Mouse (Mus musculus) embryo, embryonic 10.5 days (tissue): ENCODE data around the gene Fbxo27.
A peak's percentile ranks its signal among the peaks of the same experiment; 100 is the strongest.
"Not testable (repeated sequence)": the region's sequence is repeated elsewhere in the genome, so short reads cannot be mapped to it uniquely, and the experiment has no call there.

Source experiments
- DNase-seq: peaks from one replicate; pipeline ENCODE4 v3.0.0-alpha.2; 2015; ENCODE audit warnings: low spot score

Gene Fbxo27

DNA sequence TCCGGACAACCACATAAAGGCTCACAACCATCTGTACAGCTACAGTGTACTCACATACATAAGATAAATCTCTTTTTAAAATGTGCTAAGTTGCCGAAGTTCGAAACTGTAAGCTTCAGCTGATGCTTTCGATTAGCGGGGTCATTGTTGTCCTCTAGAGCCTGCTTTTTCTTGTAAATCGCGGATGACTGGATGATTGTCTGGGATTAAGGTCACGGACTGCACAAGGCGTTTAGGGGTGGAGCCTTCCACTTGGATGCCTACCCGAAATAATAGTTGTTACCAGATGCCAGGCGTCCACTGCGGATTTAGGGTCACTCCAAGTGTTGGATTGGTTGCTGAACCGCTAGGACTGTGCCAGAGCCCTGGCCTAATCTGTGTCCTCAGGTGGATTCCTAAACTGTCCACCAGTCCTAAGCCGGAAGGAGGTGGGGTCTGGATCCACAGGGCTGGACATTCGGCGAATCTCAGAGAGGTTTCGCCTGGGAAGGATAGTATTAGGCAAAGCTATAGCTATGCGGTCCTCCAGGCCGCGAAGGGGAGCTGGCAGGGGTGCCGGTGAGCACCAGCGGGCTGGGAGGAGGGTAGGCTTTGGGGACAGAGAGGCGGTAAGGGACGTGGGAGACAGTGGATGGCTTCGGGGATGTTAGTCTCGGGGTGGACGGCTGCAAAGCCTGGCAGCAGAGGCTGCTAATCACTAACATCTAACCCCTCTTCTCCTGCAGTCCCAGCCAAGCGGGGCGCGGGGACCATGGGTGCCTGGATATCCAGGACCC lies at the start of gene Fbxo27:
TSS of gene Fbxo27 (plus strand) at position 305 of the 776 bp plus-strand sequence.
- DNase-seq = peak; percentile 52

DNA sequence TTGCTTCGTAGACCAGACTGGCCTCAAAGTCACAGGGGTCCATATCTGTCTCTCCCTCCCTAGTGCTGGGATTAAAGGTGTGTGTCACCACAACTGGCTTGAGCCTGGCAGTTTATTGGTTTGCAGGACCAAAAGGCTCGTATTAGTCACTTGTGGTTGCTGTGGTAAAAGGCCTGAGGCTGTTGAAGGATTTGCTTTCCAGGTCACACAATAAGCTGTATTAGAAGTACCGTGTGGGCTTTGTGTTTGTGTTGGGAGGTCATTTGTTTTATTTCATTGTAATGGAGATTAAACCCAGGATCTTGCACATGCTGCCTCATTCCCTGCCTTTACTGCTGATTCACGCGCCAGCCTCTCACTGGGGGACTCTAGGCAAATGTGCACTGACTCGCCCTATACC lies 47.3 kb upstream of the Fbxo27 start:
- no peak for DNase-seq

- DNase-seq = no peak
Measured at GRCm38 (mm10) chr7:28645947-28646475, 46.6 kb upstream of the Fbxo27 start.

- peak; percentile 42 for DNase-seq
Measured at GRCm38 (mm10) chr7:28647016-28647415, 45.6 kb upstream of the Fbxo27 start.

GRCm38 (mm10) chr7:28651157-28651556 lies 41.5 kb upstream of the Fbxo27 start:
- no peak for DNase-seq

GRCm38 (mm10) chr7:28656430-28656829 lies 36.2 kb upstream of the Fbxo27 start:
- DNase-seq = no peak

- peak; percentile 48 for DNase-seq
Measured at GRCm38 (mm10) chr7:28665620-28666579, 26.7 kb upstream of the Fbxo27 start.

- DNase-seq = no peak
Measured at GRCm38 (mm10) chr7:28671172-28671571, 21.5 kb upstream of the Fbxo27 start.

DNA sequence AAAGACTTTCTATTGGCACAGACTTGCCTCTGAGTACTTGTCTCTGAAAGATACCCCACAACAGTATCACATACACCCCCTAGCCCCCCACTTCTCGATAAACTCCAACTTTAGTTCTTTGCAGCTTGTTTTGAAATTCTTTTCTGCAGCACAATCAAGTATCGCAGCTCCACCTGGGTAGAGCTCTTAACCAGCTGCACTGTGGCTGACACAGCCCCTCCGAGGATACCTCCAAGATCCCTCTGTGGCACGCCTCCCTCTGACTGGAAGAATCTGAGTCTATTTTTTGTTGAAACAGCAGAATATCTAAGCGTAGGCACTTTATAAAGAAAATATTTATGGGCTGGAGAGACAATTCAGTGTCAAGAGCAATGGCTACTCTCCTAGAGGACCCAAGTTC lies 20.4 kb upstream of the Fbxo27 start:
- no peak for DNase-seq

DNA sequence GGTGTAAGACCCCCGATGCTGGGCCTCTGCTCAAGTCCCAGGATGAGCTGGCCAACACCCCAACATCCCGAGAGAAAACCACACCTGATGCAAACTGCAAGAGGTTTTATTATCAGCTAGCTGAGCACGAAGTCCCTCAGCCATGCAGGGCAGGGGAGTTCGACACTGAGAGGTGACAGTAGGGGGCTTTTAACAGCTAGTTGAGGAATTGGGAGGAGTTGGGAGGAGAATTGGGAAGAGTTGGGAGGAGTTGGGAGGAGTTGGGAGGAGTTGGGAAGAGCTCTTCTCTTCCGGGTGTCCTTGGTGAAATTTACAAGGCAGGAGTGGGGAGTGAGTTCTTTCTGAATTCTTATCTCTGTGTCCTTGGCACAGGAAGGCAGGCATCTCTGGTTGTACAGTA lies 19.9 kb upstream of the Fbxo27 start:
- not testable (repeated sequence) for DNase-seq

DNA sequence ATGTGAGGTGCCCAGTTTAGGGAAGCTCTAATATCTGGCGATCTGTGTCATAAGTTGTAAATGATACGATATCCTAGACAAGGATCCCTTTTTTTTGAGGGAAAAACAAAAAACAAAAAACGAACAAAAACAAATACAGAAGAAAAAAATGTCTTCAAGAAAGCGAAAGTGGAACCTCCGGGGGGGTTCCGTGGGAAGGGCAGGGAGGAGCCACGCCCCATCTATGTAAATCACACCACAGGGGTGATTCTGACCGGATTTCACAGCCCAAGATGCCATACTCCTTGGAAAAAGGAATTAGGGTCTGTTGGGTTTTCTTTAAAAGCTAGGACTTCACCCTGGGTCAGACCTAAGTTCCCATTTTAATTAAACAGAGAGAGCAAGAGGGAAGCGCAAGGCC lies 17.7 kb upstream of the Fbxo27 start:
- DNase-seq = no peak

- peak; percentile 44 for DNase-seq
Measured at GRCm38 (mm10) chr7:28675746-28676145, 16.9 kb upstream of the Fbxo27 start.

DNA sequence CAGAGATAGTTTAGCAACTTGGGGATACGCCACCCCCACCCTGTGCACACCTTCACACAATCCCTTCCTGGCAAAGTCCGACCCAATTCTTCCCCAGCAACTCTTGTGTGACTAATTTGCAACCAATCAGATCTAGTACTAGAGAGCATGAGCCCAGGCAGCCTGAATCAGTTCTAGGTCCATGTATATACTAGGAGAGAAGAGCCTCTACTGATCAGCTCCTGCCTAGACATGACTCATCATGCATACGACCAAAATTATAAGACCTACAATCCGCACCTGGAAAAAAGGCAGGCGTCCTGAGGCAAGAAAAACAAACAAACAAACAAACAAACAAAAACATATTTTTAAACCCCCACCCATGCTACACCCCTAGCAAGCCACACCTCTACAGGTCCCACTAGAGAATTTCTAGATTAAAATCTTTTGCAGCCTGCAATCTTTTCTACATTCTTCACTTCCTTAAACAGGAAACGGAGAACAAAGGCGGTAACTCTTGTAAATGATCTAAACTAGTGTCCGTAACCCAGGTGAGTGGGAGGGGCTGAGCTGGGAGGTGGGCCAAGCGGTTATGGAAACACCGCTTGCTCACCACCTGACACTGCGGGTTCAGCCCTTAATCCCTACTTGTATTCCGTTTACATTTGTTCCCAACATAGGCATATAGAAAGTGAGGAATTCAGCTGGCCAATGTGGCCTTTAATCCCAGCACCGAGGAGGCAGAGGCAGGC lies 15.7 kb upstream of the Fbxo27 start:
- DNase-seq = no peak

DNA sequence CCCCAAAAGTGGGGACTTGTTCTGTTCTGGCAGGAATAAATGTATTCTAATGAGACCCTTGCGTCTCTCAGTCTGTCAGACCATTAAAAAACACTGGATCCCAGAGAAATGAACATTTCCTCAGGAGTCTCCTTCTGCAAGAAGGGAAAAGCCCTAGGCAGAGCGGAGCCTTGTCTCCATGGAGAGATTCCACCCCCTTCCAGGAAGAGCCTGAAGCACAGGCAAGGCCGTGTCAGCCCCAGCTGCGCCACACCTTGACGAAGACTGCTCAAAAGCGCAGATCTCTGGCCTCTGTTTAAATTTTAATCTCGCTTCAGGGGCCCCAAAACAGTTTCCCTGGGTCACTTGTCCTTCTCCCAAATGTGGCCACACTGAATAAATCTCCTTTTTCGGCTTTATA lies 15.0 kb upstream of the Fbxo27 start:
- no peak for DNase-seq

DNA sequence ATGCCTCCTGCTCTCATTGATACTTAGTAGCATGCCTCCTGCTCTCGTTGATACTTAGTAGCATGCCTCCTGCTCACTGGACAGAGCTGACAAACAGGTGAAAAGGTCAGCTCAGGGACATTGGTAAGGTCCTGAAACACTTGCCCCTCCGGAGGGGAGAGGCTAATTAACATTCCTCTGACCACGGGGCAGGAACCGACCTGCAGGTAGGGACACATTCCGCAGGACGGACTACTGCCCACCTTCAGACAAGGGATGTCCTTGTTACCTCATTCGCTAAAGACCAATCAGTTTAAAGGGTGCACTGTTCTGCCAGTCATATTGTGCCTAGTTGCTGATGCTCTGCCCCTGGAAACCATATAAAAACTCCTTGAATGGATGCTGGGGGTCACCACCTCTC lies 1.6 kb upstream of the Fbxo27 start:
- DNase-seq = no peak

DNA sequence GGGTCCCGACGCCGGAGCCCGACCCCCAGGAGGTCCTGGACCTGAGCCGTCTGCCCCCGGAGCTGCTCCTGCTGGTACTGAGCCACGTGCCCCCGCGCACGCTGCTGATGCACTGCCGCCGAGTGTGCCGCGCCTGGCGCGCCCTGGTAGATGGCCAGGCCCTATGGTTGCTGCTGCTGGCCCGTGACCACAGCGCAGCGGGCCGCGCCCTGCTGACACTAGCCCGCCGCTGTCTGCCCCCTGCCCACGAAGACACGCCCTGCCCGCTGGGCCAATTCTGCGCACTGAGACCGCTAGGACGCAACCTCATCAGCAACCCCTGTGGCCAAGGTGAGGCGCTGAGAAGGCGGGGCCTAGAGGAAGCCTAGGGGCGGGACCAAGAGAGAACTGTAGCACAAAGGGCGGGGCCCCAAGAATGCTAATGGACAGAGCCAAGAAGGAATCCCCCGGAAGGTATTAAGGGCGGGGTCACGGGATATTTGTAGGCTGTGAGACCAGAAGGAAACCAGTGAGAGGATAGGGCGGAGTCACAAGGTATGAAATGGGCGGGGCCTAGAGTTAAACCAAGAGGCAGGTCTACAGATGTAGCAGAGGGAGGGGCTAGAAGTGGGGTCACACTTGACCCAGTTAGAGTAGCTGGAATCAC lies 795 bp downstream of the Fbxo27 start:
- peak; percentile 91 for DNase-seq

- DNase-seq = peak; percentile 68
Measured at GRCm38 (mm10) chr7:28694423-28694822, 1.8 kb downstream of the Fbxo27 start.

DNA sequence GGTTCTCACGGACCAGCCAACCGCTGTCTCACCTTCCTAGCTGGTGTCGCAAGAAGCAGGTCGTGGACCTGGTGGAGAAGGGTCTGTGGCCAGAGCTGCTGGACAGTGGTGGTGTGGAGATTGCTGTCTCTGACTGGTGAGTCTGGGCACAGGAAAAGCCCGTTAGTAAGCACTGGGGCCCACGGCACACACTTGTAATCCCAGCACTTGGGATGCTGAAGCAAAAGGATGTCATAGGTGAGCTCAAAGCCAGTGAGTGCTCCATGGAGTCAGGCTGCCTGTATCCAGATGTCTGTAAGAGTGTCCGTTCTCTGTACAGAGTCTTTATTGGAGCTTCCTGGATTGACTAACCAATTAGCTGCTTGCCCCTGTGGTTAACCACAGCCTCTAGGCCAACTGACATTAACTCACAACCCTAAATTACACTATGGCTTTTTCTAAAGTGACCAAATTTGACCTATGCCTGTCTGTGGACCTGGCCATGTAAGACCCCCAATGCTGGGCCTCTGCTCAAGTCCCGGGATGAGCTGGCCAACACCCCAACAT lies 2.4 kb downstream of the Fbxo27 start:
- DNase-seq = no peak

DNA sequence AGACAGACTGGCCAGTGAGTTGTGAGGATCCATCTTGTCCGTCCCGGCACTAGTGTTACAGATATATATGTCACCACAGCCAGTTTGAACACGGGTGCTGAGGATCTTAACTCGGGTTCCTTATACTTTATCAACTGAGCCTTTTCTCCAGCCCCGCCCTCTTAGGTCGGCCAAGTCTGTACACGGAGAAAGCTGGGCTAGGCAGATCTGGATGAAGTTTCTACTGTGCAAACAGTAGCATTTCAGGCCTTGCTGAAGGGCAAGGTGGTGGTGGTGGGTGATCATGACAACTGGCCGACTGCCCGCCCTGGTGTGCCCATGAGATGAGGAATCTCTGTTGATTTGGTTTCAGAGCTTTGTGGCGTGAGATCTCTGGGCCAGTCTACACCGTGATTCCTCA lies 4.6 kb downstream of the Fbxo27 start:
- DNase-seq = no peak

- DNase-seq = no peak
Measured at GRCm38 (mm10) chr7:28700269-28700668, 7.6 kb downstream of the Fbxo27 start.

GRCm38 (mm10) chr7:28701306-28701705 lies 8.7 kb downstream of the Fbxo27 start:
- DNase-seq = not testable (repeated sequence)
